Mouse (Mus musculus) cerebellum, adult (tissue): ENCODE results near the gene Ypel4.
"Not testable (repeated sequence)": the region's sequence is repeated elsewhere in the genome, so short reads cannot be mapped to it uniquely, and the experiment has no call there.

Experiments used
- ATAC-seq: cut with Nextera tagmentation; 2 replicates; pipeline ENCODE4 v1.9.2; 2017; ENCODE audit warnings: mild to moderate bottlenecking, moderate library complexity, mixed read lengths; ENCODE audit not compliant: insufficient number of reproducible peaks, low FRiP score, low TSS enrichment

Gene Ypel4

DNA sequence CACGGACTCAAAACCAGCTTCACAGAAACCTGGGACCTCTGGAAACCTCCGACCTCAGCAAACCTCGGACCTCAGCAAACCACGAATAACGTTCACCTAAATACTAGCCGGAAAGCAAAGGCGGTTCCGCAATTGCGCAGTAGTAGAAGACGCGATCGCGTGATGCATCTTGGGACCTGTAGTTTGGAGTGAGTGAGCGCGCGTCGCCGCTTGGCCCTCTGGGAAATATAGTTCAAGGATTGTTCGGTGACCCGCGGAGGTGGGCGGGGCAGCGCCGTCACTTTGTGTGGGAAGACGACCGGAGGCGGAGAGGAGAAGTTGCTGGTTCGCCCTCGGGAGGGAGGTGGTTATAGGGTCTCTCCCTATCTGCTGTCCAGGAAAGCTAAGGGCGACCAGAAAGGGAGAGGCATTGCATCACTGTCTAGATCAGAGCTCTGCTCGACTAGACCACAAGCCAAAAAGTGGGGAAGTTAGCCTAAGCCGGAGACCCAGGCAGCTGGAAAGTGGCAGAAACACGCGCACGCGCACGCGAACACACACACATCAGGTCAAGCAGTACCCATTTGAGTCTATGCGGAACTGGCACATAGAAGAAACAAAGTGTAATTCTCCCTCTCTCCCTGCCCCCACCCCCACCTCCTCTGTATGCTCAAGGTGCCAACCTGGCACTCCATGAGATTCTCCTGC, 6.5 kb upstream of the Ypel4 start, which contains the start of gene Clp1:
Clp1 (minus strand) TSS at position 179 of the 687 bp plus-strand sequence.
- peak; percentile 94 for ATAC-seq

GRCm38 (mm10) chr2:84728191-84728590, 5.7 kb upstream of the Ypel4 start:
- not testable (repeated sequence) for ATAC-seq

DNA sequence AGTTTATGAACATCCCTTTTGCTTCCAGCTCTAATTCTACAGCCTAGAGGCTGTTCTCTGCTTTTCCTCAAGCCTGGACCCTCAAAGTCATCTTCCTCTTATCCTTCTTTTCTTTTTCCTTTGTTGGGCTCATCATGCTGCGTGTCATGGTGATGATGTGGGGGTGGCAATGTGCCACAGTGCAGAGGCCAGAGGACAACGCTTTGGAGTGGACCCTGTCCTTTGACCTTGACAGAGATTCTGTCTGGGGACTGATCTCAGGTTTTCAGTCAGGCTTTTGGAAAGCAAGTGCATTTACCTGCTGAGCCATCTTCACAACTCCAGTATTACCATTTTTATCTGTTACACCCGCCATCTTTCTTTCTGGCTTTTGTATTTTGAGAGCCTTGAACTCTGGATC, 2.7 kb upstream of the Ypel4 start:
- ATAC-seq, result no peak

GRCm38 (mm10) chr2:84732394-84732793, 1.5 kb upstream of the Ypel4 start:
- ATAC-seq, result no peak

- peak; percentile 37 for ATAC-seq
Measured at GRCm38 (mm10) chr2:84734351-84734864, 550 bp downstream of the Ypel4 start.

DNA sequence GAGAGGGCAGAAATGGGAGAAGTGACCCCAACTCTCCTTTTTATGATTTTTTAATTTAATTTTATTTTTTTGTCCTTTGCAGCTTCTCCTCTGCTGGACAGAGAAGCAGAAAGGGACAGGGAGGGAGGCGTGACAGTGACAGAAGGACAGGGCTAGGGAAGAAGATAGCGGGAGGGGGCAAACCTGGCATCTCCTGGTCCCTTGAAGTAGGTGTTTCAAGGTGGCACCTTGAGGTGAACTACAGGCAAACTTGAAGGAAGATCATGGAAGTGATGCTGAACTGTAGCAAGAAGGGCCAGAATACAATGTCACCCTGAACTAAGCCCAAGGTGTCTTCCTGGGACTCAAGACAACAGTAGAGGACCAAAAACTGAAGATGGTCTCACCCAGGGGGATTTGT, 1.1 kb downstream of the Ypel4 start:
- no peak for ATAC-seq

- no peak for ATAC-seq
Measured at GRCm38 (mm10) chr2:84735346-84735920, 1.6 kb downstream of the Ypel4 start.

DNA sequence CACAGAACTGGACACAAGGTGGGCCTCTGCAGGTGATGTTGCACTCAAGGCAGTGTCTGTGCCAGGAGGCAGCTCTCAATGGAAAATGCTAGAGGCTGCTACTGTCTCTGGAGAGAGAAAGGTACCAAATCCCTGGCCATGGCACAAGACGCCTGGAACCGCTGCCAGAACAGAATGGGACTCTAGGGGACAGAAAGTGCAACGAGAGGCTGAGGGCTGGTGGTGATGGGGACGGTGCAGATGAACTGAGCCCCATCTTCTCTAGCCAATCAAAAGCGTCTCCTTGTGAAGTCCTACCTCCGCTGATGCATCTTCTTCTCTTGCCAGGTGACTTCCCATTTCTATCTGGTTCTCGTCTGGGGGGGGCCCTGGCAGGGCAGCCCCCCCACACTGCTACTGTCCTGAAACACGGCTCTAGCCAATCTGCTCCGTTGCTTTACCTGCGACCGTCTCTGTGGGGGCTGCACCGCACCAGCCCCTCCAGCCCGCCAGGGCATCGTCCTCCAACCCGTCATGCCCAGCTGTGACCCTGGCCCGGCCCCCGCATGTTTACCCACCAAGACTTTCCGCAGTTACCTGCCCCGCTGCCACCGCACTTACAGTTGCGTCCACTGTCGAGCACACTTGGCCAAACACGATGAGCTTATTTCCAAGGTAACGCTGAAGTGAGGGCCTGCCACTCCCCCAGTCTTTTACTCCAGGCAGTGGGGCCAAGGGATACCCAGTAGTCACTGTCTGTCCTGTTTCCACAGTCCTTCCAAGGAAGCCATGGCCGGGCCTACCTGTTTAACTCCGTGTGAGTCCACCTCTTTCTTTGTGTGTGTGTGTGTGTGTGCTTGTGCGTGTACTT, 2.7 kb downstream of the Ypel4 start:
- no peak for ATAC-seq

GRCm38 (mm10) chr2:84737451-84737925, 3.6 kb downstream of the Ypel4 start:
- ATAC-seq, result no peak

DNA sequence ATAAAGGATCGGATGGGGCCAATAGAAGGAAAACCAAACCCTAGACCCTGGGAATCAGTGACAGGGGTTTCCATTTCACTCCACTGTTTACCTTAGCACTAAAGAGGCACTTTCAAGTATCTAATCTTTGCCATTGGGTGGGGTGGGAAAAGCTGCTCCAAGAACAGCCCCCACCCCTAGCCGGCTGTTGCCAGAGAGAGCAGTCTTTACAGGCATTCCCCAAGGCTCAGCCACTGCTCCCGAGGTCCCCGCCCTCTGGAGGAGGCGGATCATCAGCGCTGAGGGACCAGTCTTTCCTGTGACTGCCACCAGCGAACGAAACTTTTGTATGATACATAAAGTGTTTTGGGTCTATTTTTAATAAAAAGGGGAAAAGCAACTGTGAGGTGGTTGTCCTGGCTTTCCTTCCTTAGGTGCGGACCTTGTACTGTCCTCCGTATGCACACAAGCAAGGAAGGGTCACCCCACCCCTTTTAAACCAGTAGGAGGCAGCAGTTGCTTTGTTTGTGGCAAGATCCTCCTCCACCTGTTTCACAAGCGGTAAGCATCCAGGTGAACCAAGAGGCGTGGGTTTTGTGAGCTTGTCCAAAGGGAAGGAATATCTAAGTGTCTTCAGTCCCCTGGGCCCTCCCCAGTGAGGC, 4.5 kb downstream of the Ypel4 start:
- no peak for ATAC-seq

GRCm38 (mm10) chr2:84740608-84741333, 6.9 kb downstream of the Ypel4 start:
- no peak for ATAC-seq

DNA sequence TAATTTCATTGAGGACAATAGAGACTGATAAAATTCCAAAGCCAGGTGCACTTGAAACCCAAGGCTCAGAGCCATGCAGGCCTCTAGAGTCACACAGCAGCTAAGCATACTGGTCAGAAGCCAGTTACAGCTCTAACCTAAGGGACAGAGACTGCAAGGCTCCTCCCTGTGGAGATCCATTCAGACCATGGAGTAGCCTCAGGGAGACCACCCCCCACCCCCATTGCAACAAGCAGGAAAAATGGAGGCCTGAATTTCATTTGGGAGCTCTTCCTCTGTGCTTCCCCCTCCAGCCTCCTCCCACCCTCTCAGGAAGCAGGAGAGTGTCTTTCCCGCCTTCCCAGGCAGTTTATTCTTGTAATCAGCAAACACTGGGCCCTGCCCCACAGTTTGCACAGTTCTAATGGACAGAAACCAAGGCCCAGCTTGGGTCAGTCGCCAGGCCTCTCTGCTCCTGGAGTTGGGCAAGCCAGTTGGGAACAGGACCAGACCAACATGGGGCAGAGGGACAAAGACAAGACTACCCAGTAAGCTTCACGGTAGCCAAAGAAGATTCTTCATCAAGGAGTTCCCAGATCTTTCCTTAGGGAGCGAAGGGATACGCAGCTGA, 8.1 kb downstream of the Ypel4 start:
- no peak for ATAC-seq

DNA sequence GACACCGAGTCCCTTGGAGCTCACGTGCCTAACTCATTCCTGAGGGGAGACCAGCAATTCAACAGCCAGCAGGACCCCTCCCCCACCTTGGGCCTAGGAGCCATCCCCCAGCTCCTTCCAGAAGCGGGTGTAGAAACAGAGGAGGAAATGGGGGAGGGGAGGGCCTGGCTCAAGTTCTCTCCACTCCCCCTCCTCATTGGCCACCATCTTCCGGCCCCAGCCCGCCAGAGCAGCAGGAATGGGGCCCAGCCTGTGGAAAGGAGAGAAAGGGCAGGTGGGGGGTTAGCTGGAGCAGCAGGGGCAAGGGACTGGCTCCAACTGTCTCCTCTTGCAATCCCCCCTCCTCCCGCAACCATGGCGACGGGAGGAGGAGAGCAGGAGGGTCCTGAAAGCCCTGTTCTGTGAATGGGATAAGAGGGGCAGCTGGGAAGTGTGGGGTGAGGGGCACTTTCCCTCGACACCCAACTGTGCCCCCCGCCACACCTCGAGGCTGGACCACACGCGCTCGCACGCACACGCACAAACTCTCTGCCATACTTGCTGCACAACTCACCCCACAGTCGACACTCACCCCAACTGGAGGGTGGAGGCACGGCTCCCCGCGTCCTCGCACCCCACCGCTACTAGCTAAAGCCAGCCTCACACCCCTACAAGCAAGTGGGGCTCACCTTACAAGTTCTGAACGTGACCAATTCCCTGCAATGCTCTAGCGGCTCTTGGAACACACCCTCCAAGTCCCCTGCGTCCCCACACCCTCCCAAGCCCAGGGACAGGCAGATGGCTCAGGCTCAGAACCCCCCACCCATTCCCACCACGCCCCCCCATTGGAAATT, 8.8 kb downstream of the Ypel4 start:
- no peak for ATAC-seq

DNA sequence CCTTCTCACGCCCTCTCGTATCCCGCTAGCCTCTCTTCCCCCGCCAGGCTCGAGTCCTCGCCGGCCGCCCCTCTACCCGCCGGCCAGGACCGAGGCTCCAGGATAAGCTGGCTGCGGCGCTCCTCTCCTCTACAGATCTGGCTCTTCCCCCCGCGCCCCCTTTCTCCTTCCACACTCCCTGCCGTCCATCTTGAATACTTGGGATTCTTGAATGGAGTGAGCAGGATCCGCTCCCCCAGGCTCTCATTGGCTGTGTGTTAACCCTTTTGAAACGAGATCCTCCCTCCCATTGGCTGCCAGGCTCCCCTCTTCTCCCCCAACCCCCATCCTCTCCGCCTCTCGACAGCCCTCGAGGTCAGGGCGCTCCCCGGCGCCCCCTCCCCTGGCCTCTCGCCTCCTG, 9.7 kb downstream of the Ypel4 start, which contains the start of gene Gm19426:
Gm19426 (minus strand) TSS at position 95 of the 400 bp plus-strand sequence.
- ATAC-seq, result peak; percentile 87

- ATAC-seq, result 0 out of 2 replicates have a peak, but pooled peaks have one; percentile 21
Measured at GRCm38 (mm10) chr2:84744126-84744525, 10.3 kb downstream of the Ypel4 start.

GRCm38 (mm10) chr2:84750115-84750514, 16.3 kb downstream of the Ypel4 start:
- no peak for ATAC-seq

- no peak for ATAC-seq
Measured at GRCm38 (mm10) chr2:84756245-84756644, 22.4 kb downstream of the Ypel4 start.

- ATAC-seq, result no peak
Measured at GRCm38 (mm10) chr2:84757026-84757682, 23.3 kb downstream of the Ypel4 start.
